Mouse (Mus musculus) bone marrow macrophage, adult 2 months (primary cell): ENCODE data around the gene Sppl3.

Source experiments
- CTCF ChIP-seq: IDR thresholded peaks from 2 replicates; pipeline ENCODE4 v1.5.1; 2012; ENCODE audit warnings: low read depth, mild to moderate bottlenecking, low read length, moderate library complexity
- POLR2A ChIP-seq: IDR thresholded peaks from 2 replicates; pipeline ENCODE4 v1.6.1; 2012; ENCODE audit warnings: mild to moderate bottlenecking, low read depth, low read length, borderline replicate concordance

DNA sequence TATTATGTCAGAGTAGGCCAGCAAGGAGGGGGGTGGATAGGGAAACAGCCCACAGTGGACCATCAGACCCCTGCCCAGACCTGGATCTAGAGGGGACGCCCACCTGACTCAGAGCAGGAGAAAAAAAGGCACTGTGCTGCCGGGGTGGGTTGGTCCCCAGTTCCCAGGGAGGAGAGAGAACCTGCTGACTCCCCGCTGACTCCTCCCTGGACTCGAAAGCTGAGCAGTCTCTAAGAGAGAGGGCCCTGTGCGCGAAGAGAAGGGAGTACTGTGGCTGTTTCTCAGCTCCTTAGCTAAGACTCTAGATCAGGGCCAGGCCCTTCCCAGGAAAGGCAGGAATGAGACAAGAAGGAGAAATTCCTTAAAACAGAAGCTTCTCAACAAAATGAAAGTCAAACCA lies 133.5 kb downstream of the Sppl3 start:
- TF ChIP-seq POLR2A (no peak), CTCF (no peak)
